Mouse (Mus musculus): ENCODE results near the gene Olfr1295. TPM values are rescaled to one million over a fixed set of nuclear protein-coding genes. Genes with fewer than 3 reads are reported as not detected.

The Olfr1295 gene
- total RNA-seq (2014; fragmentation: Nextera tagmentation): not detected in 2 replicates
- 0.05 and 0.17 TPM in 2 replicates for total RNA-seq (2017)
- not detected in 2 replicates for polyA plus RNA-seq (2012)

DNA sequence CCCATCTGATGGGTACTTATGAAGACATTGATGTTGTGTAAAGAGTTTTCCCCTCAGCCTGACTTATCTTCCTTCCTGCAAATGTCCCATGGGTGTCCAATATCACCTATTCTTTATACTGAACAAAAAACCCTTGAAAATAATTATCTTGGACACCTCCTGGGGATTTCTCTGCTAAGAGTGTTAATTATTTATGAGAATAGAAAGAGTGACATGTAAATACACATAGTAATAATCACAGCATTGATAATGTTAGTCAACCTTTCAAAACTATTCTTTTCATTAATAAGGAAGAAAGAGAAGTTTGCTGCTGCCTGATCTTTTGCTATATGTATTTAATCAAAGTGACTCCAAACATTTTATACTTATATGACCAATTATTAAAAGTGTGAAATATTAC lies at the start of gene Olfr1295:
Gene Olfr1295, minus strand, starts transcription at position 101 of the 400 bp plus-strand sequence.
- Histone ChIP-seq H3K4me3 (ENCODE audit: low read depth, low read length) (no peak within 1 kb of the TSS), H3K27me3 (ENCODE audit: insufficient read depth, low read length) (no peaks in the 10 kb centered on the region), H3K9me3 (replicated peaks) (no peaks in the 10 kb centered on the region), H3K4me1 (ENCODE audit: insufficient read depth, low read depth, low read length) (no peaks in the 10 kb centered on the region), H3K36me3 (replicated peaks) (no peaks in the 10 kb centered on the region)
- TF ChIP-seq TAL1 (conservative IDR thresholded peaks at IDR 0.05; ENCODE audit: low read depth, low read length): no peak
- TF ChIP-seq POLR2AphosphoS5 (IDR thresholded peaks at IDR 0.05; ENCODE audit: insufficient replicate concordance, low read depth, low read length): no peak
- no peak for TF ChIP-seq CTCF (IDR thresholded peaks at IDR 0.05; ENCODE audit: low read depth, low read length)
- no peak for TF ChIP-seq GATA2 (IDR thresholded peaks at IDR 0.05; ENCODE audit: borderline replicate concordance, low read depth, low read length)
- no peak for TF ChIP-seq GATA1 (IDR thresholded peaks at IDR 0.05; ENCODE audit: borderline replicate concordance, low read length)
- ATAC-seq (ENCODE audit: extremely low read depth, insufficient number of reproducible peaks, low FRiP score, poor library complexity, severe bottlenecking): no peak
- DNase-seq (ENCODE audit: low spot score): no peak

DNA sequence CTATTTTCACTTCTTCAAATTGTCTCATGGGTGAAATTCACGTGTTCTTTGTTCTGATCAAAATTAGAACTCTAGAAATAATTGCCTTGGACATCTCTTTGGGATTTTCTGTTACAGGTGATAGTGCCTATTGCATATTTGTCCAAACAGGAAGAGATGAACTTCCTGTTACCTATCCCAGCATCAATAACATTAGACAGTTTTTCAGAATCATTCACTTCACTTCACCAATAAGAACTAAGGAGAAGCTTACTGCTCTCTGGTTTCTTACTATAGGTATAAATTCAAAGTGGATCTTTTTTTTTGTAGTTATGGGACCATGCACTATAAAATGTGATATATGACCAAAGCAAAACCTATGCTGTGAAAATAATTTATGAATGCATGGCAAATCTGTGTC lies 29.3 kb downstream of the Olfr1295 start, which contains the start of gene Olfr1294:
Gene Olfr1294, minus strand, starts transcription at position 101 of the 400 bp plus-strand sequence.
- H3K36me3 ChIP-seq (replicated peaks): no peaks in the 10 kb centered on the region
- ATAC-seq (ENCODE audit: extremely low read depth, insufficient number of reproducible peaks, low FRiP score, poor library complexity, severe bottlenecking): no peak
- no peak for DNase-seq (ENCODE audit: low spot score)
- TF ChIP-seq GATA1 (IDR thresholded peaks at IDR 0.05; ENCODE audit: borderline replicate concordance, low read length) (no peak), POLR2AphosphoS5 (IDR thresholded peaks at IDR 0.05; ENCODE audit: insufficient replicate concordance, low read depth, low read length) (no peak), TAL1 (conservative IDR thresholded peaks at IDR 0.05; ENCODE audit: low read depth, low read length) (no peak), CTCF (IDR thresholded peaks at IDR 0.05; ENCODE audit: low read depth, low read length) (no peak), GATA2 (IDR thresholded peaks at IDR 0.05; ENCODE audit: borderline replicate concordance, low read depth, low read length) (no peak)
- H3K9me3 ChIP-seq (replicated peaks): 0 out of 2 replicates have a peak, but pooled peaks cover 2% of the 10 kb centered on the region
- no peaks in the 10 kb centered on the region for H3K4me1 ChIP-seq (ENCODE audit: insufficient read depth, low read depth, low read length)
- no peak within 1 kb of the TSS for H3K4me3 ChIP-seq (ENCODE audit: low read depth, low read length)
- H3K27me3 ChIP-seq (ENCODE audit: insufficient read depth, low read length): no peaks in the 10 kb centered on the region

- Histone ChIP-seq H3K4me3 (ENCODE audit: low read depth, low read length) (no peak within 1 kb of the TSS), H3K36me3 (replicated peaks) (no peaks in the 10 kb centered on the region), H3K27me3 (ENCODE audit: insufficient read depth, low read length) (no peaks in the 10 kb centered on the region), H3K4me1 (ENCODE audit: insufficient read depth, low read depth, low read length) (no peaks in the 10 kb centered on the region), H3K9me3 (replicated peaks) (peaks cover 6% of the 10 kb centered on the region; the same call in 1 of the 2 replicates)
- ATAC-seq (ENCODE audit: extremely low read depth, insufficient number of reproducible peaks, low FRiP score, poor library complexity, severe bottlenecking) (no peak), DNase-seq (ENCODE audit: low spot score) (no peak)
- no peak for TF ChIP-seq POLR2AphosphoS5 (IDR thresholded peaks at IDR 0.05; ENCODE audit: insufficient replicate concordance, low read depth, low read length)
- TF ChIP-seq CTCF (IDR thresholded peaks at IDR 0.05; ENCODE audit: low read depth, low read length): no peak
- TF ChIP-seq TAL1 (conservative IDR thresholded peaks at IDR 0.05; ENCODE audit: low read depth, low read length): no peak
- no peak for TF ChIP-seq GATA2 (IDR thresholded peaks at IDR 0.05; ENCODE audit: borderline replicate concordance, low read depth, low read length)
- TF ChIP-seq GATA1 (IDR thresholded peaks at IDR 0.05; ENCODE audit: borderline replicate concordance, low read length): no peak
These were observed 44.6 kb downstream of the Olfr1295 start, which contains the start of gene Olfr1293-ps for GRCm38 (mm10) chr2:111524903-111525302. Gene Olfr1293-ps (plus strand): TSS chr2:111525203.

DNA sequence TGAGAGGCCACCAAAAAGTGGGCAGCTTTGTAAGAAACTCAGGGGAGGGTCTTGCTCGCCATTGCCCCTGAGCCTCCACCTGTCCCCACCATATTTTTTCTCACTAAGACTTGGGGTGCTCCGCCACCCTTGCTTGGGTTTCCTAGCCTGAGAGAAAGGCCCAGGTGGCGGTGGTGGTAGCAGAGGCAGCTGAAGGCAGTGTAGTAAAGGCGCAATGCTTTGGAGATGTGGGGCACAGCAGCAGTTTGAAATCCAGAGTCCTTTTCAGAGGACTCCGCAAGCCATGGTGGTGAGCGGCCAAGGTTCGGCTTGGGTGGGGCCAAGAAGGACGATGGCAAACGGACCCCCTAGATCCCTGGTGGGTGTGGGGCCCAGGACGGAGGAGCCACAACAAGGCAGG lies 52.0 kb downstream of the Olfr1295 start:
- TF ChIP-seq CTCF (IDR thresholded peaks at IDR 0.05; ENCODE audit: low read depth, low read length) (no peak), TAL1 (conservative IDR thresholded peaks at IDR 0.05; ENCODE audit: low read depth, low read length) (no peak), POLR2AphosphoS5 (IDR thresholded peaks at IDR 0.05; ENCODE audit: insufficient replicate concordance, low read depth, low read length) (no peak), GATA1 (IDR thresholded peaks at IDR 0.05; ENCODE audit: borderline replicate concordance, low read length) (no peak), GATA2 (IDR thresholded peaks at IDR 0.05; ENCODE audit: borderline replicate concordance, low read depth, low read length) (no peak)
- H3K27me3 ChIP-seq (ENCODE audit: insufficient read depth, low read length): no peaks in the 10 kb centered on the region
- H3K36me3 ChIP-seq (replicated peaks): no peaks in the 10 kb centered on the region
- H3K4me3 ChIP-seq (ENCODE audit: low read depth, low read length): no peak overlapping the region
- no peak for DNase-seq (ENCODE audit: low spot score)
- H3K4me1 ChIP-seq (ENCODE audit: insufficient read depth, low read depth, low read length): no peaks in the 10 kb centered on the region
- ATAC-seq (ENCODE audit: extremely low read depth, insufficient number of reproducible peaks, low FRiP score, poor library complexity, severe bottlenecking): no peak
- peaks cover 15% of the 10 kb centered on the region; the same call in 1 of the 2 replicates for H3K9me3 ChIP-seq (replicated peaks)

Other genes starting within 250 kb of the Olfr1295 start
- gene Olfr1281, start 243.2 kb downstream of the Olfr1295 start, total RNA-seq (2014; fragmentation: Nextera tagmentation): not detected in 2 replicates
- 0.05 and 0.23 TPM in 2 replicates for gene Olfr1281, start 243.2 kb downstream of the Olfr1295 start, total RNA-seq (2017)
- not detected in 2 replicates for gene Olfr1281, start 243.2 kb downstream of the Olfr1295 start, polyA plus RNA-seq (2012)
- not detected in 2 replicates for gene Olfr1282, start 233.6 kb downstream of the Olfr1295 start, total RNA-seq (2014; fragmentation: Nextera tagmentation)
- 0.12 TPM in 1 of 2 replicates, not detected in the other for gene Olfr1282, start 233.6 kb downstream of the Olfr1295 start, total RNA-seq (2017)
- gene Olfr1282, start 233.6 kb downstream of the Olfr1295 start, polyA plus RNA-seq (2012): not detected in 2 replicates
- not detected in 2 replicates for gene Olfr1283, start 202.9 kb downstream of the Olfr1295 start, total RNA-seq (2014; fragmentation: Nextera tagmentation)
- 0.11 and 0.17 TPM in 2 replicates for gene Olfr1283, start 202.9 kb downstream of the Olfr1295 start, total RNA-seq (2017)
- gene Olfr1283, start 202.9 kb downstream of the Olfr1295 start, polyA plus RNA-seq (2012): not detected in 2 replicates
- not detected in 2 replicates for gene Olfr1284, start 194.2 kb downstream of the Olfr1295 start, total RNA-seq (2014; fragmentation: Nextera tagmentation)
- not detected in 2 replicates for gene Olfr1284, start 194.2 kb downstream of the Olfr1295 start, total RNA-seq (2017)
- not detected in 2 replicates for gene Olfr1284, start 194.2 kb downstream of the Olfr1295 start, polyA plus RNA-seq (2012)
- gene Olfr1286, start 146.6 kb downstream of the Olfr1295 start, total RNA-seq (2014; fragmentation: Nextera tagmentation): not detected in 2 replicates
- gene Olfr1286, start 146.6 kb downstream of the Olfr1295 start, total RNA-seq (2017): 0.22 and 0.70 TPM in 2 replicates
- not detected in 2 replicates for gene Olfr1286, start 146.6 kb downstream of the Olfr1295 start, polyA plus RNA-seq (2012)
- gene Olfr1287, start 120.5 kb downstream of the Olfr1295 start, total RNA-seq (2014; fragmentation: Nextera tagmentation): not detected in 2 replicates
- gene Olfr1287, start 120.5 kb downstream of the Olfr1295 start, total RNA-seq (2017): 0.11 and 0.12 TPM in 2 replicates
- not detected in 2 replicates for gene Olfr1287, start 120.5 kb downstream of the Olfr1295 start, polyA plus RNA-seq (2012)
- not detected in 2 replicates for gene Olfr1288, start 95.6 kb downstream of the Olfr1295 start, total RNA-seq (2014; fragmentation: Nextera tagmentation)
- gene Olfr1288, start 95.6 kb downstream of the Olfr1295 start, total RNA-seq (2017): not detected in 2 replicates
- gene Olfr1288, start 95.6 kb downstream of the Olfr1295 start, polyA plus RNA-seq (2012): not detected in 2 replicates
- not detected in 2 replicates for gene Olfr1289, start 88.9 kb downstream of the Olfr1295 start, total RNA-seq (2014; fragmentation: Nextera tagmentation)
- gene Olfr1289, start 88.9 kb downstream of the Olfr1295 start, total RNA-seq (2017): not detected in 2 replicates
- gene Olfr1289, start 88.9 kb downstream of the Olfr1295 start, polyA plus RNA-seq (2012): not detected in 2 replicates
- gene Olfr1290, start 75.9 kb downstream of the Olfr1295 start, total RNA-seq (2014; fragmentation: Nextera tagmentation): not detected in 2 replicates
- gene Olfr1290, start 75.9 kb downstream of the Olfr1295 start, total RNA-seq (2017): not detected in 2 replicates
- not detected in 2 replicates for gene Olfr1290, start 75.9 kb downstream of the Olfr1295 start, polyA plus RNA-seq (2012)
- not detected in 2 replicates for gene Olfr1291-ps1, start 72.5 kb downstream of the Olfr1295 start, total RNA-seq (2014; fragmentation: Nextera tagmentation)
- gene Olfr1291-ps1, start 72.5 kb downstream of the Olfr1295 start, total RNA-seq (2017): 0.06 and 0.22 TPM in 2 replicates
- gene Olfr1291-ps1, start 72.5 kb downstream of the Olfr1295 start, polyA plus RNA-seq (2012): not detected in 2 replicates
- gene Olfr1293-ps, start 44.5 kb downstream of the Olfr1295 start, total RNA-seq (2014; fragmentation: Nextera tagmentation): not detected in 2 replicates
- gene Olfr1293-ps, start 44.5 kb downstream of the Olfr1295 start, total RNA-seq (2017): 0.05 and 0.06 TPM in 2 replicates
- gene Olfr1293-ps, start 44.5 kb downstream of the Olfr1295 start, polyA plus RNA-seq (2012): not detected in 2 replicates
- gene Olfr1294, start 29.4 kb downstream of the Olfr1295 start, total RNA-seq (2014; fragmentation: Nextera tagmentation): not detected in 2 replicates
- 0.23 TPM in 1 of 2 replicates, not detected in the other for gene Olfr1294, start 29.4 kb downstream of the Olfr1295 start, total RNA-seq (2017)
- gene Olfr1294, start 29.4 kb downstream of the Olfr1295 start, polyA plus RNA-seq (2012): not detected in 2 replicates
- not detected in 2 replicates for gene Olfr1297, start 56.8 kb upstream of the Olfr1295 start, total RNA-seq (2014; fragmentation: Nextera tagmentation)
- 0.05 TPM in 1 of 2 replicates, not detected in the other for gene Olfr1297, start 56.8 kb upstream of the Olfr1295 start, total RNA-seq (2017)
- gene Olfr1297, start 56.8 kb upstream of the Olfr1295 start, polyA plus RNA-seq (2012): not detected in 2 replicates
- gene Olfr1298, start 79.5 kb upstream of the Olfr1295 start, total RNA-seq (2014; fragmentation: Nextera tagmentation): not detected in 2 replicates
- 0.29 TPM in 1 of 2 replicates, not detected in the other for gene Olfr1298, start 79.5 kb upstream of the Olfr1295 start, total RNA-seq (2017)
- not detected in 2 replicates for gene Olfr1298, start 79.5 kb upstream of the Olfr1295 start, polyA plus RNA-seq (2012)
- not detected in 2 replicates for gene Olfr1299, start 91.7 kb upstream of the Olfr1295 start, total RNA-seq (2014; fragmentation: Nextera tagmentation)
- gene Olfr1299, start 91.7 kb upstream of the Olfr1295 start, total RNA-seq (2017): 0.12 and 0.16 TPM in 2 replicates
- gene Olfr1299, start 91.7 kb upstream of the Olfr1295 start, polyA plus RNA-seq (2012): not detected in 2 replicates
- gene Olfr1301, start 181.3 kb upstream of the Olfr1295 start, total RNA-seq (2014; fragmentation: Nextera tagmentation): not detected in 2 replicates
- gene Olfr1301, start 181.3 kb upstream of the Olfr1295 start, total RNA-seq (2017): under 0.01 TPM in 1 of 2 replicates, not detected in the other
- not detected in 2 replicates for gene Olfr1301, start 181.3 kb upstream of the Olfr1295 start, polyA plus RNA-seq (2012)
- not detected in 2 replicates for gene Olfr1302, start 207.7 kb upstream of the Olfr1295 start, total RNA-seq (2014; fragmentation: Nextera tagmentation)
- gene Olfr1302, start 207.7 kb upstream of the Olfr1295 start, total RNA-seq (2017): 0.05 TPM in 1 of 2 replicates, not detected in the other
- not detected in 2 replicates for gene Olfr1302, start 207.7 kb upstream of the Olfr1295 start, polyA plus RNA-seq (2012)

Data from G1E (cell line).